Mouse (Mus musculus): ENCODE results near the gene Unc13b.

Unc13b gene

GRCm38 (mm10) chr4:43240716-43241115, 182.0 kb downstream of the Unc13b start:
- DNase-seq: no peak

DNA sequence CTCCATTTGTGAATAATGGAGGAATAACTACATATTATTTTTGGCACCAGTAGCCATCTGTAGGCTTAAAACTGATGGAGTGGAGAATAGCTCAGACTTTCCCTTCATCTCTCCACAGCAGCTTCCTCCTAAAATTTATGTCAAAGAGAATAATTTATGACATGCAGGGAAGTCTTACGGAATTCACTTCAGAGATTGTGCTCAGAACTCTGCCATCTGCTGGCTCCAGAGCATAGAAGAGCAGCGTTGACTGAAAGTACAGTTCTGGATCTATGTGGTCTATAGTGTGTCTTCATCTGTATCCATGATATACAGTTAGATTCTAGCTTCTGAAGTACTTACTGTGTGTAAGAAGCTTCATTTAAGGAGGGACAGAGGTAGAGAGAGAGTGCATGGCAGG, 185.3 kb downstream of the Unc13b start:
- DNase-seq: no peak

DNA sequence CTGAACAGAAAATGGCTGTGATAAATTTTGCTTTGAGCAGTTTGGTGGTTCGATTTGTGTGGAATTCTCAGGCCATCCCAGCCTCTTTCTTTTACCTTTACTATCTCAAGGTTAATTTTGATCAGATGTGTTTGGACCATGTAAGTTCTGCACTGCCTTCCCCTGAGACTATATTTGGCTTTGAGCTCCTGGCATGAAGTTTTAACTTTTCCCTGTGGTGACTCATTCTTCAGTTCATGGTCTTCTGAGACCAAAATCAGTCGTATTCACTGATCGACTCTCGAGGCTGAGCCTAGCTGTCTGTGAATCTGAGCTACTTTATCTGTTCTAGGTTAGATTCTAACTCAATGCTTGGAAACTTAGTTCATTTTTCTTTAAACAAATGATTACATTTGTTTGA, 187.0 kb downstream of the Unc13b start:
- DNase-seq: no peak

DNA sequence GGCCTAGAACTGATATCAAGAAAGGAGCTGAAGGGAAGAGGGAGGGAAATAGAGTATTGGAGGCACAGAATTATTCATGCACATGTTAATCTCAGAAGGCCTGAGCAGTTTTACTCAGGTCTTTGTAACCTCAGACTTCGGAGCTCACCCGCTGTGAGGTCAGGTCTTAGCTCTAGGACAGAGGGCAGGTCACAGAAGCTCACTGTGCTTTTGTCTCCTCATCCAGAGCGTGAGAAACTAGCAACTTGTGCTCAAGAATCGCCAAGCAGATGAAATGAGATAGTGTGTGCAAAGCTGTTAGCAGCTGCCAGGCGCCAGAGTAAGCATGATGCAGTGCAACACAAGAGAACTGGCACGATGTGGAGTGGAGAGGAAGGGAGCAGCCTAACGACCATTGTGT, 189.3 kb downstream of the Unc13b start:
- no peak for DNase-seq

GRCm38 (mm10) chr4:43248909-43249308, 190.2 kb downstream of the Unc13b start:
- no peak for DNase-seq

- DNase-seq: no peak
These were observed 192.5 kb downstream of the Unc13b start for GRCm38 (mm10) chr4:43251269-43251668.

GRCm38 (mm10) chr4:43257040-43257439, 198.3 kb downstream of the Unc13b start:
- DNase-seq: no peak

DNA sequence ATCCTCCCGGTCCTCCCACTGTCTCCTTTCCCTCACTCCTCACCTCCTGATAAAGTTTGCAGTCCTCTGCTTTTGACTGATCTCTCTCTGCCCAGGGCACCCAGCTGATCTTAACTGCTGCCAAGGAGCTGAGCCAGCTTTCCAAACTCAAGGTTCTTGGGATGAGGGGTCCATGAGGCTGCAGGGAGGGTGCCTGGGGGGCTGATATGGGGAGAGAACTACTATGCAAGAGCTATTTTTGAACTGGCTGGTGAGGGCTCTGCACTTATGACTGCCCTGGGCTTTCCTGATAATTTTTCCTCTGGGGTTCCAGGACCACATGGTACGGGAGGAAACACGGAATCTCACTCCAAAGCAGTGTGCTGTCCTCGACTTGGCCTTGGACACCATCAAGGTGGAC, 199.8 kb downstream of the Unc13b start:
- DNase-seq: no peak

DNA sequence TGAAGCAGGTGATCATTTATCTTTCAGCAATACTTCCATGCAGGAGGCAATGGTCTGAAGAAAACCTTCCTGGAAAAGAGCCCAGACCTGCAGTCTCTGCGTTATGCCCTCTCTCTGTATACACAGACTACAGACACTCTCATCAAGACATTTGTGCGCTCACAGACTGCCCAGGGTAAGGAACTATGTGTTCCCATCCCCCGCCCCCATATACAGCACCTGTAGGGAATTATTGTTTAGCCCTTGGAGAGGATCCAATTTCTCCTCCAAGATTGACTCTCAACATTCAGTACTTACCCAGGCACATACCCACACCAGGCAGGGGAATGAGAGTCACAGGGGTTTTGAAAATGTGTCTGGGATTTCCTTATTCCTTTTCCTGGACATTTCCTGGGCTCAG, 200.7 kb downstream of the Unc13b start:
- no peak for DNase-seq

GRCm38 (mm10) chr4:43260096-43260495, 201.3 kb downstream of the Unc13b start:
- no peak for DNase-seq

GRCm38 (mm10) chr4:43262821-43263220, 204.1 kb downstream of the Unc13b start:
- no peak for DNase-seq

- DNase-seq: no peak
These were observed 207.4 kb downstream of the Unc13b start for GRCm38 (mm10) chr4:43266146-43266545.

DNA sequence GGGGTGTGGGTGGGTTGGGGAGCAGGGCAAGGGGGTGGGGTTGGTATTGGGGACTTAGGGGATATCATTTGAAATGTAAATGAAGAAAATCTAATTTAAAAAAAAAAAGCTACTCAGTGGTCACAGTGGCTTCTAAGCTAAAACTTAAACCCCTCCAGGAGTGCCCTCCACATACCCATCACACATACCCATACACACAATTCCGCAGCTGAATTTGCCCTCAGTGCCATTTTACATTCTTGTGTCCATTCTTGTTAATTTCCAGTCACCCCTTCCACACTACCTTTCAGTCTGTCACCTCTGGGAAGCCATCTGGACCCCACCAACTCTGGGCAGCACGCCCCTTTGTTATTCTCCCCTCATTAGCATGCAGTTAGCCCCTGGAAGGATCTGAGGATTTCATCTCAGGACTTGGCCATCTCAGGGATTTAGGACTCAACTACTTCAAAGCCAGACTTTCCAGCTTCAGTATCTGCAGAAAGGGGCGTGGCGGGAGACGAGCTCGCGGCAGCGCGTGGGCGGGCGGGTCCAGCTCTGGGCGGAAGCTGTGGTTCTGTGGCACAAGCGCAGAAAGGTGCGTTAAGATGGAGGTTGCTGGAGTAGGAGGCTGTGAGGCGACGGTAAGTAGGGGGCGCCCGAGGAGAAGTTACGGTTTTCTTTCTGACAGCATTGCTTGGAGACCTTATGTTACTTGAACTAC, 208.0 kb downstream of the Unc13b start, which contains the start of gene Atp8b5:
TSS of gene Atp8b5 (plus strand) at position 537 of the 700 bp plus-strand sequence.
- peak; percentile 67 for DNase-seq

DNA sequence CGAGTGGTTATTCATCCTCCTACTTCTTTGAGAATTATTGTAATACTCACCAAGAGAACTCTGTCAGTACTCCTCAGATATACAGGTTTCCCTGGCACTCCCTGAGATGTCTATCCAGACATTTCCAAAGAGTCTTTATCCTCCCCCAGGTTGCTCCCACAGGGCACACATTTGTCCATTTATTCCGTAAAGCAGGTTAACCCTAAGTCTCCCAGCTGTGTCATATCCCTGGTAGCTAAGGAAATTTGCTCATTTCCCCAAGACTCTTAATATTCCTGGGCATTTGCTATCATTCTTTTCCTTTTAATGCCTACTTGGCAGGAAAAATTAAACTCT, 208.5 kb downstream of the Unc13b start:
- DNase-seq: no peak

DNA sequence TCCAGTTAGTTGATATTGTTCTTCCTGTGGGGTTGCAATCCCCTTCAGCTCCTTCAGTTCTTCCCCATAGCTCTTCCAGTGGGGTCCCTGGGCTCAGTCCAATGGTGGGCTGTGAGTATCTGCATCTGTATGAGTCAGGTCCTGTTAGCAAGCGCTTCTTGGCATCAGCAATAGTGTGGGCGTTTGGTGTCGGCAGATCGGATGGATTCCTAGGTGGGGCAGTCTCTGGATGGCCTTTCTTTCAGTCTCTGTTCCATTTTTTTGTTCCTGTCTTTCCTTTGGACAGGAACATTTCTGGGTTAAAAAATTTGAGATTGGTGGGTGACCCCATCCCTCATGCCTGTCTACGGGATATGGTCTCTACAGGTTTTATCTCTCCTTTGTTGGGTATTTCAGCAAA, 226.7 kb downstream of the Unc13b start:
- no peak for DNase-seq

DNA sequence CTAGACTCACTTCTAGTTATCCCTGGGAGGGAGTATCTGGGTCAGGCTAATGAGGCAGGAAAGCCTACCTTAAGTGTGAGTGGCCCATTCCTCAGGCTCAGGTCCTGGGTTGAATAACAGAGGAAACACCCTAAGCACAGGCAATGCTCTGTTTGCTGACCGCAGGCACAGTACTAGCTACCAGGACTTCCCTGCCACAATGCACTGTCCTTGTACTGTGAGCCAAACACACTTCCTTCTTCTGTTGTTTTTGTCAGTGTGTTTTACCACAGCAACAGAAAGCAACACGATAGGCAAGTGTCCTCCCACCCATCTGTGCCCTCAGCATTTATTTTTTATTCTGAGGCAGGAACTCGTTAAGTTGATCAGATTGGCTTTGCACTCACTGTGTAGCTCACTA, 228.6 kb downstream of the Unc13b start:
- DNase-seq: no peak

DNA sequence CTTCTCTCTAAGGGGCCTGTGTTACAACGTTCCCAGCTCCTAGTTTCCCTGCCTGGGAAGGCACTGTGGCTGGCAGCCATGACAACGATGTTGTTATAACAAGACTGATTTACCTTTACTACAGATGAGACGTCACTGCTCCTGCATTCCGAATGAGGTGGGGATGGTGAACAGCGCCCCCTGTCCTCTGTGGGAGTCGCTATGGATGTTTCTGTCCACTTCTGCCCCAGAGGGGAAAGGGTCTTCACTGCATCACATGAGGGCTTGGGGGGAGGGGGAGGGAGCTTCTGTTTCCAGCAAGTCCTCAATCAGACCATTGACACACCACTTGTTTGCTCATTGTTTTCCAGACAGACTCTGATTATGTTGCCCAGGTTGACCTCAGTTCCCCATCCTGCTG, 235.2 kb downstream of the Unc13b start:
- DNase-seq: no peak

GRCm38 (mm10) chr4:43309696-43310338, 251.1 kb downstream of the Unc13b start:
- no peak for DNase-seq

All from cerebellum, adult 8-10 months (tissue).